Mouse (Mus musculus) cerebellum, adult 2 months (tissue): ENCODE measurements at regions not wholly inside any gene's neighbourhood (a gene's known extent, or its start where the extent isn't known, plus 50 kb on each side); places are given as distances from the start of the nearest gene placed in this dataset.

ENCODE experiments used
- DNase-seq, 2 experiments: peaks; one replicate each; pipeline ENCODE4 v3.0.0; 2021
- H3K27ac ChIP-seq: fragments of 200-500 bp; 2 replicates; pipeline ENCODE4 v1.5.1; 2012; ENCODE audit warnings: low read length, control low read depth, inconsistent platforms; ENCODE audit not compliant: insufficient read depth
- H3K27me3 ChIP-seq: fragments of 200-500 bp; 2 replicates; pipeline ENCODE4 v1.6.1; 2012; ENCODE audit warnings: inconsistent platforms, mild to moderate bottlenecking, low read length, moderate library complexity; ENCODE audit not compliant: control insufficient read depth, insufficient read depth
- H3K4me1 ChIP-seq: fragments of 200-500 bp; 2 replicates; pipeline ENCODE4 v1.6.1; 2011; ENCODE audit warnings: low read length; ENCODE audit not compliant: control insufficient read depth, insufficient read depth
- H3K4me3 ChIP-seq: fragments of 200-500 bp; replicated peaks from 2 replicates; pipeline ENCODE3; 2011; ENCODE audit warnings: mild to moderate bottlenecking, low read depth, low read length, control low read depth; ENCODE audit not compliant: insufficient read depth
- CTCF ChIP-seq: fragments of 200-500 bp; IDR thresholded peaks from 2 replicates; pipeline ENCODE4 v1.5.1; 2011; ENCODE audit warnings: low read depth, mild to moderate bottlenecking, control low read depth, low read length, moderate library complexity, borderline replicate concordance; ENCODE audit not compliant: insufficient read depth
- POLR2A ChIP-seq: fragments of 200-500 bp; IDR thresholded peaks from 2 replicates; pipeline ENCODE4 v1.6.1; 2011; ENCODE audit warnings: low read length, control low read depth, borderline replicate concordance; ENCODE audit not compliant: insufficient read depth
- WGBS: fragments of 180-500 bp; shearing (Covaris S2); methylation state at CpG from one replicate; pipeline ENCODE4 v1.1.7; 2018; 5-methylcytosine and 5-hydroxymethylcytosine counted together

- 86% methylated on average over 2 of the region's 2 CpGs for WGBS
- Histone ChIP-seq H3K27me3 (no peaks in the 10 kb centered on the region), H3K4me3 (no peak overlapping the region), H3K27ac (no peak overlapping the region), H3K4me1 (peaks cover 9% of the 10 kb centered on the region; the same call in 1 of the 2 replicates)
- TF ChIP-seq CTCF (no peak), POLR2A (no peak)
- DNase-seq = no peak
Observed at GRCm38 (mm10) chr12:99058916-99059315, 138.5 kb downstream of the Ttc8 start.

DNA sequence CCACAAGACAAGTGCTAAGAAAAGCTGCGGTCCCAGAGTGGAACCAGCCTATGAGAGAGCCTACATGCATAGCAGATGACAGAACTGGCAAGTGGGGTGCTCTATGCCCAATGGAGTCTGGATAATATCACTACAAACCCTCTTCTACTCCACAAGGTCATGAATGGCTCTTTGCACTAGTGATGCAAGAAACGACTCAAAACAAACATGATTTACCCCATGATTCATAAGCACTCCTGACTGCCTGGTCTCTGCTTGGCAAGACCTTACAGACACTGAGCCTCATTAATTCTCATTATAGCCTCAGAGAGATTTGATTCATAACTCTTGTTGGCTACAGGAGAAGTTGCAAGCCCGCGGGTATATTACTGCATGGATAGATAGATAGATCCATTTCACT, 139.1 kb downstream of the Ttc8 start:
- H3K27me3 ChIP-seq = no peaks in the 10 kb centered on the region
- 95% methylated on average over 4 of the region's 4 CpGs for WGBS
- H3K4me3 ChIP-seq = no peak overlapping the region

DNA sequence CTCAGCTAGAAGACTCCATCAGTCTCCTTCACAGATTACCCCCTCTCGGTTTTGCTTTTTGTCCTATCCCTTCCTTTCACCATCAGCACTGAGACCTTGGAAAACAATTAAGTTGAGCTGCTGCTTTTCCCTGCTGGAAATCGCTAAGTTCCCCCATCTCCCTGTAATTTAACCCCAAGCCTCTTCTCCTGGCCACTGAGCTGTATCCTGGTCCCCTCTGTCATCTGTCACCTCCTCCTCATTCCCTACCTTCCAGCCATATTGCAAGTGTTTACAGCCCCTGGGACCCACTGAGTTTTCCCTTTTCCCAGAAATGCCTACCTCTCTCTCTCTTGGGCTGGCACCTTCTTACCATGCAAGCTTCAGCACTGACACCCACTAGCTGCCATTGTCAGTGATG, 140.3 kb downstream of the Ttc8 start:
- no peak for TF ChIP-seq CTCF
- TF ChIP-seq POLR2A = no peak
- 71% methylated on average over 2 of the region's 2 CpGs for WGBS
- H3K27me3 ChIP-seq = no peaks in the 10 kb centered on the region
- H3K4me3 ChIP-seq = no peak overlapping the region
- no peak overlapping the region for H3K27ac ChIP-seq
- DNase-seq = no peak
- peaks cover 9% of the 10 kb centered on the region; the same call in 1 of the 2 replicates for H3K4me1 ChIP-seq

More for the DNA sequence above, 139.1 kb downstream of the Ttc8 start:
- no peak for DNase-seq
- Histone ChIP-seq H3K27ac (no peak overlapping the region), H3K4me1 (peaks cover 9% of the 10 kb centered on the region; the same call in 1 of the 2 replicates)
- TF ChIP-seq CTCF = no peak
- no peak for TF ChIP-seq POLR2A

GRCm38 (mm10) chr12:99063441-99063840, 143.1 kb downstream of the Ttc8 start:
- Histone ChIP-seq H3K4me1 (no peaks in the 10 kb centered on the region), H3K27ac (no peak overlapping the region), H3K4me3 (no peak overlapping the region), H3K27me3 (no peaks in the 10 kb centered on the region; the same call in 1 of the 2 replicates)
- no peak for DNase-seq
- no peak for TF ChIP-seq POLR2A
- TF ChIP-seq CTCF = no peak
- 61% methylated on average over 3 of the region's 3 CpGs for WGBS

DNA sequence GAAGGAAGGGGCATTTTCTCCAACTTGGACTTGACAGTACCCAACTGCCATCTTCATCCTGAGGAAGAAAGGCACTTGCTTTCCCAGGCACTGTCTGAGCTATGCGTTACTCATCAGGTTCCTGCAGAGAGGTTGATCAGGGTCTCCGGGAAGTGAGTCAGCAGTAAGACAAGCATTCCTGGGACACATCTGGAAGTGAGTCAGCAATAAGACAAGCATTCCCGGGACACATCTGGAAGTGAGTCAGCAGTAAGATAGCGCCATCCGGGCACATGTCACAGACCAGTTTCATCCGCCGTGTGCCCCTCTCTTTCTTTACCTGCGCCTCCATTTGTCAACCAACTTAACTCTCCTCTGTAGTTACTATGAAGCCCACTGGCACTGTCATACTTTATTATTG, 143.5 kb downstream of the Ttc8 start:
- 85% methylated on average over 8 of the region's 8 CpGs for WGBS
- no peak overlapping the region for H3K27ac ChIP-seq
- no peaks in the 10 kb centered on the region for H3K4me1 ChIP-seq
- TF ChIP-seq POLR2A (no peak), CTCF (no peak)
- no peak overlapping the region for H3K4me3 ChIP-seq
- no peaks in the 10 kb centered on the region; the same call in 1 of the 2 replicates for H3K27me3 ChIP-seq
- no peak for DNase-seq

DNA sequence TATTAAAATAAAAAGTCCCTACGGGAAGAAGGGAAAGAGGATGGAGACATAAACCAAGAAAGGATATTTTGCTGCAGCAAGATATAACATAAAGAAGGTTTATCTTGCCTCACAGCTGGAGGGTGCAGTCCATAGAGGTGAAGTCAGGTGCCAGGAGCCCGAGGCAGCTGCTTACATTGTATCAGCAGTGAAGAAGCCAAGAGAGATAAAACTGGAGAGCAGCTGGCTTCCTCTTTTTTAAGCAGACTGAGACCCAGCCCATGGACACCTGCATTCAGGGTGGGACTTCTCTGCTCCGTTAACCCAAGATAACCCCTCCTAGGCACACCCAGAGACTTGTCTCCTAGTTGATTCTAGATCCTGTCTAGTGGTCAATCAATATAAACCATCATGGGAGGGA, 147.6 kb downstream of the Ttc8 start:
- H3K4me3 ChIP-seq = no peak overlapping the region
- WGBS = 76% methylated on average over 3 of the region's 3 CpGs
- DNase-seq = no peak
- no peak overlapping the region for H3K27ac ChIP-seq
- no peak for TF ChIP-seq POLR2A
- no peak for TF ChIP-seq CTCF
- H3K4me1 ChIP-seq = no peaks in the 10 kb centered on the region
- H3K27me3 ChIP-seq = no peaks in the 10 kb centered on the region; the same call in 1 of the 2 replicates

DNA sequence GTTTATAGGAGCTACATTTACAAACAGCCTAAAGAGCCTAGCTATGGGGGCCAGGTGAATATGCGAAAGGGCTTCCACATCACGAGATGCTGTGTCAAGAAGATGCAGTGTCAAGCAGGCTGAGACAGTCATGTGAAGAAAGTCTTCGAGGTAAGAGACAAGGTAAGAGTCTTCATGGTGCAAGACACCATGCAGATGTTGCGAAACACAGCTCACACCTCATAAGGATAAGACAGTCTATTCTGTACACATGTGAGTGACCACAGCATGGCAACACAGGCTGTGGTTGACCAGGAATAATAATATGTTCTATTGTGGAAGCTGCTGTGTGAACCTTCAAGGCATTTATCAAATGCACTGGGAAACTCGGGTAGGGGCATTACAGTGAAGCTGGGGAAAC, 153.4 kb downstream of the Ttc8 start:
- 91% methylated on average over 5 of the region's 5 CpGs for WGBS
- no peak overlapping the region for H3K4me3 ChIP-seq
- H3K27ac ChIP-seq = no peak overlapping the region
- no peaks in the 10 kb centered on the region for H3K4me1 ChIP-seq
- no peak for DNase-seq
- no peaks in the 10 kb centered on the region for H3K27me3 ChIP-seq
- TF ChIP-seq CTCF (no peak), POLR2A (no peak)

GRCm38 (mm10) chr12:99077366-99077765, 157.0 kb downstream of the Ttc8 start:
- DNase-seq = no peak
- Histone ChIP-seq H3K4me3 (no peak overlapping the region), H3K4me1 (no peaks in the 10 kb centered on the region), H3K27ac (no peak overlapping the region), H3K27me3 (no peaks in the 10 kb centered on the region)
- no peak for TF ChIP-seq POLR2A
- WGBS = 37% methylated on average over 3 of the region's 3 CpGs
